Mouse (Mus musculus) neural tube, embryonic 11.5 days (tissue): ENCODE data around the gene Usf1. TPM values are rescaled to one million over a fixed set of nuclear protein-coding genes. Genes with fewer than 3 reads are reported as not detected.

Source experiments
- ATAC-seq: fragments of 200-750 bp; cut with Nextera tagmentation; 2 replicates; pipeline ENCODE4 v1.8.0; 2017; ENCODE audit warnings: moderate number of reproducible peaks, mild to moderate bottlenecking, moderate TSS enrichment, moderate library complexity; ENCODE audit not compliant: insufficient read depth, low FRiP score, low TSS enrichment
- DNase-seq: peaks from one replicate; pipeline ENCODE4 v3.0.0-alpha.2; 2015; ENCODE audit warnings: low spot score
- H3K27ac ChIP-seq: fragments of 300-500 bp; sonication (generic); 2 replicates; pipeline ENCODE4 v1.5.1; 2014; ENCODE audit warnings: low read depth, mild to moderate bottlenecking, low read length
- H3K27me3 ChIP-seq: fragments of 300-500 bp; sonication (generic); 2 replicates; pipeline ENCODE4 v1.6.1; 2014; ENCODE audit warnings: mild to moderate bottlenecking, low read length, mixed read lengths; ENCODE audit not compliant: control insufficient read depth, insufficient read depth
- H3K36me3 ChIP-seq: fragments of 300-500 bp; sonication (generic); 2 replicates; pipeline ENCODE4 v1.6.1; 2014; ENCODE audit warnings: mild to moderate bottlenecking, low read length, moderate library complexity, mixed read lengths; ENCODE audit not compliant: control insufficient read depth, insufficient read depth
- H3K4me1 ChIP-seq: fragments of 300-500 bp; sonication (generic); 2 replicates; pipeline ENCODE4 v1.6.1; 2014; ENCODE audit warnings: low read length, mixed read lengths; ENCODE audit not compliant: control insufficient read depth, insufficient read depth
- H3K4me2 ChIP-seq: fragments of 300-500 bp; sonication (generic); 2 replicates; pipeline ENCODE4 v1.6.1; 2014; ENCODE audit warnings: low read depth, mild to moderate bottlenecking, moderate library complexity
- H3K4me3 ChIP-seq: fragments of 300-500 bp; sonication (generic); 2 replicates; pipeline ENCODE4 v1.5.1; 2014; ENCODE audit warnings: low read depth, low read length
- H3K9ac ChIP-seq: fragments of 300-500 bp; sonication (generic); 2 replicates; pipeline ENCODE4 v1.6.1; 2014; ENCODE audit warnings: mild to moderate bottlenecking, low read length
- H3K9me3 ChIP-seq: fragments of 300-500 bp; sonication (generic); 2 replicates; pipeline ENCODE4 v1.6.1; 2016; ENCODE audit warnings: low read length; ENCODE audit not compliant: control insufficient read depth
- WGBS: fragments of 180-500 bp; shearing (Covaris S2); extraction: QIAGEN DNeasy Blood & Tissue Kit; methylation state at CpG from one replicate; pipeline ENCODE4 v1.1.7; 2014; 5-methylcytosine and 5-hydroxymethylcytosine counted together
- polyA plus RNA-seq: library from polyadenylated mRNA; unstranded; fragments of >200 nt; fragmentation: Nextera tagmentation; extraction: Ambion mirVana; gene quantifications from 2 replicates; pipeline ENCODE4 v1.2.1, GENCODE M21; 2014

Usf1 gene
- polyA plus RNA-seq, 1 experiment from 2014 or later = 162 TPM

GRCm38 (mm10) chr1:171440025-171440725 lies 29.1 kb downstream of the Usf1 start:
- H3K9me3 ChIP-seq = peaks cover 3% of the 10 kb centered on the region; the same call in 1 of the 2 replicates
- 46% methylated on average over 9 of the region's 9 CpGs for WGBS
- ATAC-seq (no peak), DNase-seq (no peak)
- H3K9ac ChIP-seq = no peak overlapping the region
- H3K27ac ChIP-seq = no peak overlapping the region
- peaks cover 27% of the 10 kb centered on the region for H3K27me3 ChIP-seq
- H3K4me3 ChIP-seq = no peak overlapping the region
- peak overlapping the region; percentile 13; the same call in 1 of the 2 replicates for H3K4me2 ChIP-seq
- H3K4me1 ChIP-seq = peaks cover 8% of the 10 kb centered on the region
- H3K36me3 ChIP-seq = no peaks in the 10 kb centered on the region

GRCm38 (mm10) chr1:171441466-171442412 lies 30.6 kb downstream of the Usf1 start:
- Histone ChIP-seq H3K27me3 (peaks cover 22% of the 10 kb centered on the region), H3K9ac (no peak overlapping the region), H3K36me3 (no peaks in the 10 kb centered on the region), H3K4me2 (no peak overlapping the region), H3K4me1 (peaks cover 8% of the 10 kb centered on the region), H3K9me3 (peaks cover 3% of the 10 kb centered on the region; the same call in 1 of the 2 replicates), H3K4me3 (no peak overlapping the region), H3K27ac (no peak overlapping the region)
- no peak for DNase-seq
- ATAC-seq = no peak
- 65% methylated on average over 7 of the region's 7 CpGs for WGBS

- Histone ChIP-seq H3K4me1 (peaks cover 5% of the 10 kb centered on the region; the same call in 1 of the 2 replicates), H3K4me2 (no peak overlapping the region), H3K27ac (no peak overlapping the region), H3K27me3 (peaks cover 17% of the 10 kb centered on the region), H3K4me3 (no peak overlapping the region), H3K9me3 (peaks cover 3% of the 10 kb centered on the region; the same call in 1 of the 2 replicates), H3K36me3 (no peaks in the 10 kb centered on the region), H3K9ac (no peak overlapping the region)
- DNase-seq = no peak
- no peak for ATAC-seq
- 81% methylated on average over 8 of the region's 8 CpGs for whole genome bisulfite sequencing
Measured at GRCm38 (mm10) chr1:171442413-171442760, 31.3 kb downstream of the Usf1 start.

- H3K36me3 ChIP-seq = no peaks in the 10 kb centered on the region
- H3K4me1 ChIP-seq = no peaks in the 10 kb centered on the region
- H3K27me3 ChIP-seq = no peaks in the 10 kb centered on the region
- no peak overlapping the region for H3K4me3 ChIP-seq
- H3K4me2 ChIP-seq = no peak overlapping the region
- WGBS = 88% methylated on average over 5 of the region's 5 CpGs
- ATAC-seq (no peak), DNase-seq (no peak)
- no peak overlapping the region for H3K9ac ChIP-seq
- H3K27ac ChIP-seq = no peak overlapping the region
- peaks cover 3% of the 10 kb centered on the region; the same call in 1 of the 2 replicates for H3K9me3 ChIP-seq
Measured at GRCm38 (mm10) chr1:171445050-171445449, 33.9 kb downstream of the Usf1 start.

- H3K4me3 ChIP-seq = no peak overlapping the region
- no peak for ATAC-seq
- no peaks in the 10 kb centered on the region for H3K4me1 ChIP-seq
- H3K27ac ChIP-seq = no peak overlapping the region
- no peaks in the 10 kb centered on the region for H3K36me3 ChIP-seq
- H3K9me3 ChIP-seq = peaks cover 3% of the 10 kb centered on the region; the same call in 1 of the 2 replicates
- no peak overlapping the region for H3K4me2 ChIP-seq
- no peak overlapping the region for H3K9ac ChIP-seq
- 90% methylated on average over 7 of the region's 7 CpGs for WGBS
- H3K27me3 ChIP-seq = no peaks in the 10 kb centered on the region
- DNase-seq = no peak
Measured at GRCm38 (mm10) chr1:171446854-171447253, 35.7 kb downstream of the Usf1 start.

- Histone ChIP-seq H3K9me3 (peaks cover 3% of the 10 kb centered on the region; the same call in 1 of the 2 replicates), H3K4me2 (no peak overlapping the region), H3K36me3 (no peaks in the 10 kb centered on the region), H3K9ac (no peak overlapping the region), H3K4me3 (no peak overlapping the region), H3K27me3 (no peaks in the 10 kb centered on the region), H3K4me1 (no peaks in the 10 kb centered on the region), H3K27ac (no peak overlapping the region)
- DNase-seq (no peak), ATAC-seq (no peak)
- 71% methylated on average over 10 of the region's 10 CpGs for WGBS
Measured at GRCm38 (mm10) chr1:171447692-171448091, 36.6 kb downstream of the Usf1 start.

GRCm38 (mm10) chr1:171450062-171450461 lies 38.9 kb downstream of the Usf1 start:
- Histone ChIP-seq H3K27ac (no peak overlapping the region), H3K4me3 (no peak overlapping the region), H3K9me3 (no peaks in the 10 kb centered on the region), H3K9ac (no peak overlapping the region), H3K27me3 (no peaks in the 10 kb centered on the region), H3K4me2 (no peak overlapping the region), H3K36me3 (no peaks in the 10 kb centered on the region), H3K4me1 (no peaks in the 10 kb centered on the region)
- ATAC-seq = no peak
- 90% methylated on average over 11 of the region's 11 CpGs for WGBS
- DNase-seq = no peak

- Histone ChIP-seq H3K4me2 (no peak overlapping the region), H3K4me1 (no peaks in the 10 kb centered on the region), H3K27ac (no peak overlapping the region), H3K9ac (no peak overlapping the region), H3K36me3 (no peaks in the 10 kb centered on the region), H3K9me3 (no peaks in the 10 kb centered on the region), H3K27me3 (no peaks in the 10 kb centered on the region), H3K4me3 (no peak overlapping the region)
- ATAC-seq = no peak
- DNase-seq = no peak
- WGBS = 88% methylated on average over 10 of the region's 10 CpGs
Measured at GRCm38 (mm10) chr1:171451001-171451400, 39.9 kb downstream of the Usf1 start.
